Mouse (Mus musculus) granulocyte monocyte progenitor cell, adult 5-6 weeks (primary cell): ENCODE results near the gene Map1b. TPM values are rescaled to one million over a fixed set of nuclear protein-coding genes. Genes with fewer than 3 reads are reported as not detected.

Experiments used
- ATAC-seq: replicated peaks from 2 replicates; pipeline ENCODE4 v1.8.0; 2016; ENCODE audit warnings: mild to moderate bottlenecking, moderate TSS enrichment, inconsistent platforms; ENCODE audit not compliant: poor library complexity, severe bottlenecking
- total RNA-seq, 2 experiments: library from RNA; stranded (forward) in 1 of 2; stranded (reverse) in 1 of 2; fragments of 200-712, 200-1000 nt in 1 of 2; fragments of >200 nt in 1 of 2; fragmentation: Nextera tagmentation in 1 of 2; gene quantifications; 2 replicates each; pipeline ENCODE4 v1.2.3; 2014 to 2017

Gene Map1b
- total RNA-seq, 2 experiments from 2014 or later, result 0.15 TPM; not detected in 1

GRCm38 (mm10) chr13:99493304-99493904 lies 22.9 kb downstream of the Map1b start:
- ATAC-seq, result no peak

- ATAC-seq, result no peak
Measured at GRCm38 (mm10) chr13:99492619-99493303, 23.6 kb downstream of the Map1b start.

GRCm38 (mm10) chr13:99489998-99490397 lies 26.3 kb downstream of the Map1b start:
- no peak for ATAC-seq

DNA sequence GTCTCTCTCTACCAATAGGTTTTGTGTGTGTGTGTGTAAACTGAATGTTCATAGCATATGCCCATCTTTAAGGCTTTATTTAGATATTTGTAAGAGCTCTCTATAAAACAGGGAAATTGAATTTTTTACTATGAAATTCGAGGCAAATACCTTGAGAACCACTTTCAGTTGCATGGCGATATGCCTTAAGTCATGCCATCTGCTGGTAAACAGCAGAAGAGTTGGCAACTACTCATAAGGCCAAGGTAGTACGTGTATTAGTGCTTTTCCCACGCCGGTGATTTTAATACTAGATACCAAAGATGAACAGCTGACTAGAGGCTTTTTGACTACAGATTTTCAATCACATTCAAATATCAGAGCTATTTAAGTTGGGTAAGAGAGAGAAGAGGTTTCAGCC lies 27.2 kb downstream of the Map1b start:
- no peak for ATAC-seq

GRCm38 (mm10) chr13:99485861-99486260 lies 30.5 kb downstream of the Map1b start:
- ATAC-seq, result no peak

DNA sequence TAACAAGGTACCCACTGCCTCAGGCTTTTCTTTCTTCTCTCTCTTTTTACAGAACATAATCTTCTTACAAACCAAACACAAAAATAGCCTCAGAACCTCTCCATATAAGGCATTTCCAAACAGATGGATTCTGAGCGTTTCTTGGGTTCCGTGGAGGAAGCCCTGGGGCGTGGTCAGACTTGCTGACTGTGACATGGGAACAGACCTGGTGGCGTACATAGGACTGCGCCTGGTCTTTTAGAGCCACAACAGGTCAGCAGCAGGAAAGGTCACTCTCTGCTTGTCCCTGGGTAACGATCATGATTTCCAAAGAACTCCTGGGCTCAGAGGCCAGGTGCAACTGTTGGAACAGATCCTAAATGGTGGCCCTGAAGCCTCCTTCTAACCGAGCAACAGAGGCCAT lies 31.0 kb downstream of the Map1b start:
- no peak for ATAC-seq

- no peak for ATAC-seq
Measured at GRCm38 (mm10) chr13:99484905-99485304, 31.4 kb downstream of the Map1b start.

- ATAC-seq, result no peak
Measured at GRCm38 (mm10) chr13:99483433-99483832, 32.9 kb downstream of the Map1b start.

- ATAC-seq, result no peak; the same call in 1 of the 2 replicates
Measured at GRCm38 (mm10) chr13:99475488-99475887, 40.9 kb downstream of the Map1b start.

GRCm38 (mm10) chr13:99475033-99475432 lies 41.3 kb downstream of the Map1b start:
- no peak for ATAC-seq

- no peak for ATAC-seq
Measured at GRCm38 (mm10) chr13:99474108-99474507, 42.2 kb downstream of the Map1b start.

GRCm38 (mm10) chr13:99472028-99472427 lies 44.3 kb downstream of the Map1b start:
- no peak for ATAC-seq

- ATAC-seq, result no peak
Measured at GRCm38 (mm10) chr13:99470084-99470483, 46.3 kb downstream of the Map1b start.

- no peak for ATAC-seq
Measured at GRCm38 (mm10) chr13:99468267-99468666, 48.1 kb downstream of the Map1b start.

GRCm38 (mm10) chr13:99466811-99467315 lies 49.5 kb downstream of the Map1b start:
- ATAC-seq, result no peak

GRCm38 (mm10) chr13:99466064-99466463 lies 50.3 kb downstream of the Map1b start:
- ATAC-seq, result no peak

GRCm38 (mm10) chr13:99464551-99464950 lies 51.8 kb downstream of the Map1b start:
- ATAC-seq, result no peak

GRCm38 (mm10) chr13:99461886-99462285 lies 54.5 kb downstream of the Map1b start:
- ATAC-seq, result no peak

- ATAC-seq, result no peak
Measured at GRCm38 (mm10) chr13:99459612-99460011, 56.7 kb downstream of the Map1b start.

- ATAC-seq, result no peak
Measured at GRCm38 (mm10) chr13:99458658-99459386, 57.5 kb downstream of the Map1b start.

DNA sequence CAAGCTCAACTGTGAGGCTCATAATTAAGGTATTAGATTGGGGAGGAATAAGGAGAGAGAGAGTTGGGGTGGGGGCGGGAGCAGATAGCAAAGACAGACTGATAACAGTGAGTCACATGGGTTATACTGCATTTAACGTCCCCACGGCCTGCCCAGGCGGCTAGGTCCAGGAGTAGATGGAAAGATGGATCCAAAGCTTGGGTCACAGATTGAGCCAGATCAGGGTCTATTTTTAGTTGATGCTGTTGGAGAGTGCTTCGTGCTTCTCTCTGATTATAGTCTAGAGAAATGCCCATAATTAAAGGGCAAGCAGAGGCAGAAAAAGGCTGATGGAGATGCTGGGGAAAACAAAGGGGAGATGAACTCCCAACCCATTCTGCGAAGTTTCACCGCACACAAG lies 61.4 kb downstream of the Map1b start:
- no peak for ATAC-seq
